Mouse (Mus musculus) granulocyte monocyte progenitor cell, adult 5-6 weeks (primary cell): ENCODE data around the gene Gpc4. TPM values are rescaled to one million over a fixed set of nuclear protein-coding genes. Genes with fewer than 3 reads are reported as not detected.

Source experiments
- ATAC-seq: replicated peaks from 2 replicates; pipeline ENCODE4 v1.8.0; 2016; ENCODE audit warnings: mild to moderate bottlenecking, moderate TSS enrichment, inconsistent platforms; ENCODE audit not compliant: poor library complexity, severe bottlenecking
- total RNA-seq, 2 experiments: library from RNA; stranded (forward) in 1 of 2; stranded (reverse) in 1 of 2; fragments of 200-712, 200-1000 nt in 1 of 2; fragments of >200 nt in 1 of 2; fragmentation: Nextera tagmentation in 1 of 2; gene quantifications; 2 replicates each; pipeline ENCODE4 v1.2.3; 2014 to 2017

Gene Gpc4
- total RNA-seq, 2 experiments from 2014 or later: not detected

- no peak for ATAC-seq
Observed at GRCm38 (mm10) chrX:52151555-52151954, 13.5 kb downstream of the Gpc4 start.

- no peak for ATAC-seq
Observed at GRCm38 (mm10) chrX:52151100-52151499, 14.0 kb downstream of the Gpc4 start.

- ATAC-seq: no peak
Observed at GRCm38 (mm10) chrX:52145563-52145962, 19.5 kb downstream of the Gpc4 start.

GRCm38 (mm10) chrX:52144491-52144890 is 20.6 kb downstream of the Gpc4 start:
- ATAC-seq: no peak

GRCm38 (mm10) chrX:52140316-52140715 is 24.7 kb downstream of the Gpc4 start:
- ATAC-seq: no peak

- no peak for ATAC-seq
Observed at GRCm38 (mm10) chrX:52138461-52139075, 26.5 kb downstream of the Gpc4 start.

- ATAC-seq: no peak
Observed at GRCm38 (mm10) chrX:52138033-52138432, 27.0 kb downstream of the Gpc4 start.

- no peak for ATAC-seq
Observed at GRCm38 (mm10) chrX:52136525-52136924, 28.5 kb downstream of the Gpc4 start.

GRCm38 (mm10) chrX:52129604-52130003 is 35.4 kb downstream of the Gpc4 start:
- ATAC-seq: no peak

GRCm38 (mm10) chrX:52128794-52129193 is 36.3 kb downstream of the Gpc4 start:
- ATAC-seq: no peak

- no peak for ATAC-seq
Observed at GRCm38 (mm10) chrX:52113651-52114050, 51.4 kb downstream of the Gpc4 start.

GRCm38 (mm10) chrX:52109663-52110062 is 55.4 kb downstream of the Gpc4 start:
- ATAC-seq: no peak

- no peak for ATAC-seq
Observed at GRCm38 (mm10) chrX:52108966-52109365, 56.1 kb downstream of the Gpc4 start.

- ATAC-seq: no peak
Observed at GRCm38 (mm10) chrX:52103771-52104170, 61.3 kb downstream of the Gpc4 start.

GRCm38 (mm10) chrX:52101940-52102339 is 63.1 kb downstream of the Gpc4 start:
- no peak for ATAC-seq

- no peak; the same call in 1 of the 2 replicates for ATAC-seq
Observed at GRCm38 (mm10) chrX:52101445-52101844, 63.6 kb downstream of the Gpc4 start.

GRCm38 (mm10) chrX:52087726-52088348 is 77.2 kb downstream of the Gpc4 start:
- ATAC-seq: no peak

GRCm38 (mm10) chrX:52086885-52087573 is 78.0 kb downstream of the Gpc4 start:
- ATAC-seq: no peak

- ATAC-seq: no peak
Observed at GRCm38 (mm10) chrX:52083557-52083956, 81.5 kb downstream of the Gpc4 start.

GRCm38 (mm10) chrX:52072410-52072809 is 92.6 kb downstream of the Gpc4 start:
- ATAC-seq: no peak

GRCm38 (mm10) chrX:52053416-52053815 is 111.6 kb downstream of the Gpc4 start:
- ATAC-seq: no peak

GRCm38 (mm10) chrX:52052011-52052410 is 113.0 kb downstream of the Gpc4 start:
- no peak for ATAC-seq
